Mouse (Mus musculus) embryonic fibroblast, embryonic 13.5 days (primary cell): ENCODE measurements around the gene Slamf7. TPM values are rescaled to one million over a fixed set of nuclear protein-coding genes. Genes with fewer than 3 reads are reported as not detected.

Source experiments
- H3K27ac ChIP-seq: 2 replicates; pipeline ENCODE4 v1.5.1; 2012; ENCODE audit warnings: low read length, control low read depth, inconsistent platforms; ENCODE audit not compliant: insufficient read depth
- H3K4me1 ChIP-seq: 2 replicates; pipeline ENCODE4 v1.6.1; 2011; ENCODE audit warnings: low read length; ENCODE audit not compliant: control insufficient read depth, insufficient read depth
- H3K4me3 ChIP-seq: 2 replicates; pipeline ENCODE4 v1.5.1; 2011; ENCODE audit warnings: mild to moderate bottlenecking, control low read depth, low read length; ENCODE audit not compliant: insufficient read depth
- CTCF ChIP-seq: IDR thresholded peaks from 2 replicates; pipeline ENCODE4 v1.5.1; 2011; ENCODE audit warnings: mild to moderate bottlenecking, control low read depth, low read length, moderate library complexity, borderline replicate concordance; ENCODE audit not compliant: insufficient read depth
- POLR2A ChIP-seq: IDR thresholded peaks from 2 replicates; pipeline ENCODE4 v1.6.1; 2011; ENCODE audit warnings: low read depth, mild to moderate bottlenecking, control low read depth, low read length, moderate library complexity
- polyA plus RNA-seq: library from polyadenylated mRNA; stranded (reverse); fragments of >200 nt; gene quantifications from 2 replicates; pipeline ENCODE4 v1.2.4, GENCODE M21; 2011; ENCODE audit warnings: low read depth; ENCODE audit not compliant: missing spikeins, insufficient read length

Slamf7 gene
- polyA plus RNA-seq, 1 experiment: not detected

DNA sequence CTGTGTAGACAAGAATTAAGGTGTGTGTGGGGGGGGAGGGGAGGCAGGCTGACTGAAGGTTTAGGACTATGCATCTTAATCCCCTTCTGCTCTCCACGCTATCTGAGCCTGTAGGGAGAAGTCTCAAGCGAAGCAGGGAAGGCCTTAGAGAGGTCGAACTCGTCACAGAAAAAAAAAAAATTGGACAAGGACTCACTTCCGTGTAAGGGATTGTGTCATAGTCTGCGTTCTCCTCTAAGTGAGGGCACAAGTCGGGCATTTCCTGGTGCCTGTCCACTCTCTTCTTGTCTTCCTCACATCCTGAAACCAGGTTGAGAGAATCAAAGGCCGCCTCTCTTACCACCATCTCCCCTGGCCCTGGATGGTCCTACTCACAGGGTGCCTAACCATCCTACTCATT is 15.7 kb downstream of the Slamf7 start:
- no peak for TF ChIP-seq POLR2A
- TF ChIP-seq CTCF: no peak
- no peak overlapping the region for H3K27ac ChIP-seq
- H3K4me3 ChIP-seq: no peak overlapping the region
- H3K4me1 ChIP-seq: no peaks in the 10 kb centered on the region

DNA sequence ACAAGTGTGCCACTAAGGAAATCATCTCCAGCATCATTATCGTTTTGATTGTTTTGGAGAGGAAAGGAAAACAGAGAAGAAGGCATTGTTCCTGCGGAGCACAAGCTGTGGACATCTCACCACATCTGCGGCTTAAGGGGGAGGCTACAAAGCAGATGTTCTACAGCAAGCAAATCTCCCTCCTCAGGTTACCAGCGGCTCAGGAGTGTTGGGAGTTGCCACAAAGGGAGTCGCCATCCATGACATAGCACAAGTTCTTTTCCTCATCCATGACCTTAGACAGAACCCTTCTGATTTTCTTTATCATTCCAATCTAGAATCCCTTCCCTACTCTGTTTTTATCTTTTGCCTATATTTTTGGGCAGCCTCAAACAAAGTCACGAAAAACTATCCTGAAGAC is 17.1 kb downstream of the Slamf7 start:
- Histone ChIP-seq H3K4me3 (no peak overlapping the region), H3K4me1 (no peaks in the 10 kb centered on the region), H3K27ac (no peak overlapping the region)
- TF ChIP-seq POLR2A: no peak
- no peak for TF ChIP-seq CTCF

DNA sequence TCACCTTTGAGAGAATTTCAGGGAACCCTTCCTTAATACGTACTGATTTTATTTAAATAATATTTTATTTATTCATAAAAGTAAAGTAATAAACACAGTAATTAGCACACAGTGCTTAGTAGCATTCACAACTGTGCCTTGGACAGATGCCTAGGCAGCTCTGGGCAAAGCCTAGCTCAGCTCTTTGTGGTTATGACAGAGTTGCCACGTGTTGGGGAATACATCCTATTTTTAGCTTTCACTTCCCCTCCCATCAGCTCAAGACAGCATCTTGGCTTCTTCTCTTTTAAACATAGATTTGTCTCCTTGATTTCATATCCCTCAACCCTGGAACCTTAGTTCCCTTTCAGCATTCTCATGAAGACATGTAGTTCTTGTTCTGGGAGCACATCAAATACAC is 21.4 kb downstream of the Slamf7 start:
- TF ChIP-seq CTCF (no peak), POLR2A (no peak)
- H3K27ac ChIP-seq: no peak overlapping the region
- H3K4me1 ChIP-seq: no peaks in the 10 kb centered on the region
- no peak overlapping the region for H3K4me3 ChIP-seq

DNA sequence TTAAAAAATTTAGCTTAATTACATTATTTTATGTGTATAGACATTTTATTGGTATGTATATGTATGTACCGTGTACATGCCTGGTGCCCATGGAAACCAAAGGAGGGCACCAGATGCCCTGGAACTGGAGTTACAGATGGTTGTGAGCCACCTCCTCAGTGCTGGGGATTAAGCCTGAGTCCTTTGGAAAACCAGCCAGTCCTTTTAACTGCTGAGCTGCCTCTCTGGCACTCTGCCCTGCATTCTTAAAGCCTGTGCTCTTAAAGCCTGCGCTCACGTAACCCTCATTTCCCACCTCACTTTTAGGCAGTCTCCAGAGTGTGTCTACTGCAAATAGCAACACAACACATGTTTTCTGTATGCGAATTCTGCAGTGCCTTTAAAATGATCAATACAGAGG is 21.9 kb downstream of the Slamf7 start:
- no peak for TF ChIP-seq POLR2A

DNA sequence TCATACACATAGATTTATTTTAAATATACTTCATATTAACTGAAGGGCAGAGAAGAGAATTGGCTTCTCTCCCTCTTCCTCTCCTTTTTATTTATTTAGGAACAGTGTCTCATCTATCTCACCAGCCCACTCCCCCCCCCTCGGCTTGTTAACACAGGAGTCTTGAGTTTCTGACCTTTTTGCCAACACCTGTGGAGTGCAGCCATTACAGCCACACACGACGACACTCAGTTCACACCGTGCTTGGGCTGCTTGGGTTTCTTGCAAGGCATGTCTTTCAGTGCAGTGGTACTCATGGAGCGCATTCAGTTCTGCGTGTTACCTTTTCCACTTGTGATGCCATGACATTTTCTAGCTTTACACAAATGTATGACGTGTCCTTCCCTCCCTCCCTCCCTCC is 22.8 kb downstream of the Slamf7 start:
- TF ChIP-seq POLR2A (no peak), CTCF (no peak)
- no peak overlapping the region for H3K4me3 ChIP-seq
- H3K4me1 ChIP-seq: no peaks in the 10 kb centered on the region

More for the DNA sequence above, 21.9 kb downstream of the Slamf7 start:
- no peak overlapping the region for H3K4me3 ChIP-seq
- H3K4me1 ChIP-seq: no peaks in the 10 kb centered on the region
- no peak overlapping the region for H3K27ac ChIP-seq

DNA sequence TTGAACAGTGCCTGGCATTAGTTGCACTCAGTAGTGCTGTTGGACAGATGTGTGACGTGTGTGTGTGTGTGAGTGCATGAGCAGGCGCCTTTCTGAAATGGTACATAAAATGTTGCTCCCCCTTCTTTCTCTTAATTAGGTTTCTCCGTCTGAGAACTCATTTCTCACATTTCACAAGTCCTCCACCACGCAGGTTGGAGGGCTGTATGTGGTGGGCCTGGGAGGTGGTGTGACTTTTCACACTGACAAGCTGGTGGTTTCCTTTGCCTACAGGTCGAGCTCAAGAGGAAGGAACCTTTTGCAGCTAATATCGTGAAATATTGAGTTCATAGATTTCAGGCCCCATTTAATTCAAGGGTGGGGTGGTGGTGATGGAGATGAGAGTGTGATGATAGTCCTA is 23.7 kb downstream of the Slamf7 start:
- H3K27ac ChIP-seq: no peak overlapping the region

More for the DNA sequence above, 22.8 kb downstream of the Slamf7 start:
- no peak overlapping the region for H3K27ac ChIP-seq

DNA sequence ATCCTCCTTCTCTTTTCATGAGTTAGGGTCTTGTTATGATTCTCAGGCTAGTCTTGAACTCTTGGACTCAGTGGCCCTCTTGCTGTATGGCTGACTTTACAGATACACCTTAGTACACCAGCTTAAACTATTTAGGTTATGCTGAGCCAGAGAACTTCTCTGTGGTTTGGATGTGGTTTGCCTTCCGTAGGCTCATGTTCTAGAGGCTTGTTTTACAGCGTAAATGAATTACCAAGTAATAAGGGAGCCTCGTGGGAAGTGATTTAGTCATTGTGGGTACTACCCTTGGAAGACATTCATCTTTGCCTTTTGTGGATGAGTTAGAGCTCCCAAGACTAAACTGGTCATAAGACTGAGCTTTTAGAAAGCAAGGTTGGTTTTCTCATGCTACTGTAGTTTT is 25.0 kb downstream of the Slamf7 start:
- TF ChIP-seq POLR2A: no peak
- TF ChIP-seq CTCF: no peak

More for the DNA sequence above, 23.7 kb downstream of the Slamf7 start:
- TF ChIP-seq POLR2A (no peak), CTCF (no peak)
- Histone ChIP-seq H3K4me3 (no peak overlapping the region), H3K4me1 (no peaks in the 10 kb centered on the region)

DNA sequence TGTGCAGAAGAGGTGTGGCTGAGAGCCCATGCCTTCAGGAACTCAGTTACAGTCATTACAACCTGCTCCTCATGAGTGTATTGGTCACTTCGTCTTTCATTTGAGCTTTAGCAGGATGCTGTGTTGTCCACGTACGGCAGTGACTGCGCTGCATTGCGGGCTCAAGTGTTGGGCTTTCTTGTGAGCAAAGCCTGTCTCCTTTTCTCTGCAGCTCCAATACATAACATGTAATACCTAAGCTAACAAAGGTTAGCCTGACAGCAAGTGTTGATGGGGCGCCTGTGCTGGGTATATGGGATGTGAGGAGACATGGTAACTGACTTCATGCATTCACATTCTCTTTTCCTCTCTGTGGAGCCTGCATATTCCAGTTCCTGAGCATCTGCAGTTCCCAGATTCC is 32.7 kb downstream of the Slamf7 start:
- no peak for TF ChIP-seq POLR2A
- TF ChIP-seq CTCF: no peak
- Histone ChIP-seq H3K27ac (no peak overlapping the region), H3K4me1 (no peaks in the 10 kb centered on the region), H3K4me3 (no peak overlapping the region)

More for the DNA sequence above, 25.0 kb downstream of the Slamf7 start:
- H3K4me1 ChIP-seq: no peaks in the 10 kb centered on the region
- no peak overlapping the region for H3K27ac ChIP-seq
- H3K4me3 ChIP-seq: no peak overlapping the region

DNA sequence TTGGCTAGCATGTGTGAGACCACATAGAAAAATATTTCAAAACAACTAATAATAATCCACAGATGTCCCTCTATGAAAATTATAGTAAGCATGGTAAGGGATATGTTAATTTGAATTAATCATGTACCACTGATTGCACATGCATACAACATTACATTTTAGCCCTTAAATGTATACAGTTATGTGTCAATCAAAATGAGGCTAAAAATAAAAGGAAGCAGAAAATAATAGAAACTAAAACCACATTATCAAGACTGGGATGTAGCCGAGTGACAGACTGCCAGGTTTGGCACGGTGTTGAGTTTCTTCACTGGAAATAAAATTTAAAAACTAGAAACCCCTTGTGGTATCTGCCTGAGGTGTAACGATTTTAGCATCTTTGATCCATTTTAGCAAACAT is 33.2 kb downstream of the Slamf7 start:
- no peak overlapping the region for H3K4me3 ChIP-seq
- H3K27ac ChIP-seq: no peak overlapping the region
- H3K4me1 ChIP-seq: no peaks in the 10 kb centered on the region
- TF ChIP-seq POLR2A (no peak), CTCF (no peak)

DNA sequence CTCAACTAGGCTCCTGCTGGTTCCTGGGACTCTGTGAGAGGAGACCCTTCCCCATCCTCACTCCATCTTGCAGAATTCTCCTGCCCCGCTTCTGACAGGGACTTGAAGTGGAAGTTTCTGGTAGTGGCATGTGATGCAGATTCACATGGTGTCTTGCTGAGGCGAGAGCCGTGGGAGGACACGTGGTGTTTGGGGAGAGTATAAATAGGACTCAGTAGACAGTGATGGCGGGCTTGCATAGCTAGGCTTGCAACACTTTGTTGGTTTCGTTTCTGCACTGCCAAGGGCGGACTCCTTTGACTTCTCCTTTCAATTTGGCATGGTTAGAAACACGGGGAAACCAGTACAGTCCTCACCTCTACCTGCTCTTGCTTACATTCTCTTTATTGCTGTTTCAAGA is 33.8 kb downstream of the Slamf7 start:
- H3K4me1 ChIP-seq: no peaks in the 10 kb centered on the region
- TF ChIP-seq CTCF: no peak
- no peak for TF ChIP-seq POLR2A
- no peak overlapping the region for H3K4me3 ChIP-seq
- H3K27ac ChIP-seq: no peak overlapping the region

DNA sequence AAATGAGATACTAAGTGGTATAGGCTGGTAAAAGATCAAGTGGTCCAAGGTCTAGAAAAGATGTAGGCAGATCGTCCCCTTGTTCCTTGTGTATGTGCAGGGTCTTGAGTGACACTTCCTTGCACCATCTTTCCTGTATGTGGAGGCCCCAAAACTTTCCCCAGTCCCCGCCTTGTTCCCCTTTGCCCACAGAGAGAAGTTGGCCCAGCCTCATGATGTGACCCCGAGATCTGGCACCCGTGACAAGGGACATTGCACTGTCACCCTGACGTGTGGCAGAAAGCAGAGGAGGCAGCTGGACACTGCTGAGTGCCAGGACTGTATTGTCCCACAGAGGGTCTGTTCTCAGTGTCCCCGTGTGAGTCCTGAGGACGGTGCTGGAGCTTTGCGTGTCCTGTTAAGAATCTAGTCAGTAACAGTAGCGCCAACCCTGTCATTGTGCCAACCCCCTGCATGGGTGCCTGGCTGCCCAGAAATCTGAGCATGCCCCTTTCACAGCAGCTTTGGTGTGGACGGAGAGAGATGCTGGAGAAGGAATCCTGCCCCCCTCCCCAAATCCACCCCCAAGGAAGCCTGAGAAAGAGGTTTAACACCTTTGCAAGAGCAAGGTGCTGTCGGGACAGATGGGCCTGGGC is 35.8 kb downstream of the Slamf7 start:
- no peaks in the 10 kb centered on the region for H3K4me1 ChIP-seq
- no peak overlapping the region for H3K4me3 ChIP-seq
- H3K27ac ChIP-seq: no peak overlapping the region
- no peak for TF ChIP-seq POLR2A
- TF ChIP-seq CTCF: no peak
